Mouse (Mus musculus): ENCODE measurements at regions not wholly inside any gene's neighbourhood (a gene's known extent, or its start where the extent isn't known, plus 50 kb on each side); places are given as distances from the start of the nearest gene placed in this dataset.

GRCm38 (mm10) chr10:99575294-99575693 lies 184.2 kb downstream of the Csl start:
- H3K9me3 ChIP-seq (replicated peaks; ENCODE audit: insufficient read depth, low read length) = no peaks in the 10 kb centered on the region
- no peak for DNase-seq (ENCODE audit: low read depth, low spot score)
- TF ChIP-seq MXI1 (IDR thresholded peaks at IDR 0.05; ENCODE audit: low read depth, low read length) = no peak
- no peak for TF ChIP-seq TAL1 (IDR thresholded peaks at IDR 0.05; ENCODE audit: low read length)
- TF ChIP-seq MYB (IDR thresholded peaks at IDR 0.05; ENCODE audit: low read depth, low read length) = no peak
- no peak for TF ChIP-seq USF2 (IDR thresholded peaks at IDR 0.05; ENCODE audit: borderline replicate concordance in 1 of 2, insufficient read depth in 1 of 2, low read depth in 1 of 2, low read length in 2 of 2)
- no peak for TF ChIP-seq CHD1 (IDR thresholded peaks at IDR 0.05; ENCODE audit: low read depth, low read length)
- TF ChIP-seq MAFK (IDR thresholded peaks at IDR 0.05; ENCODE audit: borderline replicate concordance, low read depth, low read length) = no peak
- TF ChIP-seq UBTF (IDR thresholded peaks at IDR 0.05; ENCODE audit: borderline replicate concordance, insufficient read depth, low read depth, low read length) = no peak
- no peak for TF ChIP-seq GABPA (IDR thresholded peaks at IDR 0.05; ENCODE audit: low read depth, low read length)
- no peak for TF ChIP-seq GATA1 (IDR thresholded peaks at IDR 0.05; ENCODE audit: low read depth, low read length)
- TF ChIP-seq MAZ (IDR thresholded peaks at IDR 0.05; ENCODE audit: low read depth, low read length) = no peak
- no peak for TF ChIP-seq POLR2AphosphoS5 (IDR thresholded peaks at IDR 0.05; ENCODE audit: borderline replicate concordance, low read depth, low read length)
- no peak for TF ChIP-seq ZC3H11A (IDR thresholded peaks at IDR 0.05; ENCODE audit: low read depth, low read length)
- no peak for TF ChIP-seq MAX (IDR thresholded peaks at IDR 0.05; ENCODE audit: low read length)

DNA sequence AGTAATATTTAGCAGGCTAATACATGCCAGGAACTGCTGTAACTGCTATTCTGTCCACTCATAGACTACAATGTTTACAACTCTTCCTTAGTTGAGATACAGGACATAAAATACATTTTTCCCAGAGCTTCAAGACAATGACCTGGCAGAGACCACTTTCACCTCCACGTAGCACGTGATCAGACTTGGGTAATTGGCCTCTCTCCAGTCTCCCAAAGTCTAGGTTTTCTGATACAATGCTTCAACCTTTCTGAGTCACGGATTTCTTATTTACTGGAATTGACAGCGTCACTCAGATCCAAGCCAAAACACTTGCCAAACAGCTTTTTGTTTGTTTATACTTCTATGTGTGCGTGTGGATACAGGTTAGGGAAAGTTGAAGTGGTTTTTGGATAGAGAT lies 183.2 kb downstream of the Csl start:
- H3K9ac ChIP-seq (ENCODE audit: control insufficient read depth, low read depth, low read length, poor library complexity, severe bottlenecking) = no peak overlapping the region
- no peaks in the 10 kb centered on the region for H3K4me1 ChIP-seq (ENCODE audit: control insufficient read depth in 1 of 2, insufficient read depth in 2 of 2, low read length in 2 of 2)
- no peak overlapping the region for H3K27ac ChIP-seq (ENCODE audit: control insufficient read depth, low read depth, low read length)
- no peaks in the 10 kb centered on the region; a peak in 1 of 4 replicates for H3K27me3 ChIP-seq (ENCODE audit: control insufficient read depth in 1 of 2, insufficient read depth in 2 of 2, low read length in 2 of 2)
- no peaks in the 10 kb centered on the region for H3K9me3 ChIP-seq (replicated peaks; ENCODE audit: insufficient read depth, low read length)
- TF ChIP-seq MYC (IDR thresholded peaks at IDR 0.05; ENCODE audit: low read depth, low read length) (no peak), POLR2AphosphoS5 (IDR thresholded peaks at IDR 0.05; ENCODE audit: borderline replicate concordance, low read depth, low read length) (no peak), SIN3A (IDR thresholded peaks at IDR 0.05; ENCODE audit: low read length) (no peak), TCF12 (IDR thresholded peaks at IDR 0.05; ENCODE audit: low read depth, low read length) (no peak), CTCF (IDR thresholded peaks at IDR 0.05 in 2 of 3, conservative IDR thresholded peaks at IDR 0.05 in 1 of 3; ENCODE audit: control insufficient read depth in 1 of 3, insufficient read depth in 1 of 3, low read depth in 2 of 3, low read length in 3 of 3, poor library complexity in 1 of 3, severe bottlenecking in 1 of 3) (no peak), EP300 (IDR thresholded peaks at IDR 0.05; ENCODE audit: low read depth in 1 of 2, low read length in 2 of 2) (no peak), BHLHE40 (IDR thresholded peaks at IDR 0.05; ENCODE audit: borderline replicate concordance, low read depth, low read length) (no peak), USF2 (IDR thresholded peaks at IDR 0.05; ENCODE audit: borderline replicate concordance in 1 of 2, insufficient read depth in 1 of 2, low read depth in 1 of 2, low read length in 2 of 2) (no peak), USF1 (IDR thresholded peaks at IDR 0.05; ENCODE audit: low read depth, low read length) (no peak), GABPA (IDR thresholded peaks at IDR 0.05; ENCODE audit: low read depth, low read length) (no peak), MAFK (IDR thresholded peaks at IDR 0.05; ENCODE audit: borderline replicate concordance, low read depth, low read length) (no peak), HCFC1 (IDR thresholded peaks at IDR 0.05; ENCODE audit: low read depth, low read length) (no peak), E2F4 (IDR thresholded peaks at IDR 0.05; ENCODE audit: borderline replicate concordance, low read depth, low read length) (no peak), JUND (IDR thresholded peaks at IDR 0.05; ENCODE audit: low read depth, low read length) (no peak), KAT2A (conservative IDR thresholded peaks at IDR 0.05; ENCODE audit: low read depth, low read length) (no peak)
- H3K4me3 ChIP-seq (ENCODE audit: control insufficient read depth in 1 of 2, insufficient read depth in 1 of 2, low read depth in 2 of 2, low read length in 2 of 2) = no peak overlapping the region
- DNase-seq (ENCODE audit: low read depth, low spot score) = no peak
- no peaks in the 10 kb centered on the region for H3K79me2 ChIP-seq (ENCODE audit: control insufficient read depth, insufficient read depth, low read length, poor library complexity)
- no peaks in the 10 kb centered on the region for H3K36me3 ChIP-seq (ENCODE audit: control insufficient read depth in 1 of 2, insufficient read depth in 2 of 2, low read length in 2 of 2)

More at GRCm38 (mm10) chr10:99575294-99575693, 184.2 kb downstream of the Csl start:
- no peak overlapping the region for H3K27ac ChIP-seq (ENCODE audit: control insufficient read depth, low read depth, low read length)
- no peak overlapping the region for H3K4me3 ChIP-seq (ENCODE audit: control insufficient read depth in 1 of 2, insufficient read depth in 1 of 2, low read depth in 2 of 2, low read length in 2 of 2)
- H3K4me1 ChIP-seq (ENCODE audit: control insufficient read depth in 1 of 2, insufficient read depth in 2 of 2, low read length in 2 of 2) = no peaks in the 10 kb centered on the region
- no peak overlapping the region for H3K9ac ChIP-seq (ENCODE audit: control insufficient read depth, low read depth, low read length, poor library complexity, severe bottlenecking)
- H3K36me3 ChIP-seq (ENCODE audit: control insufficient read depth in 1 of 2, insufficient read depth in 2 of 2, low read length in 2 of 2) = no peaks in the 10 kb centered on the region
- no peaks in the 10 kb centered on the region for H3K79me2 ChIP-seq (ENCODE audit: control insufficient read depth, insufficient read depth, low read length, poor library complexity)
- H3K27me3 ChIP-seq (ENCODE audit: control insufficient read depth in 1 of 2, insufficient read depth in 2 of 2, low read length in 2 of 2) = no peaks in the 10 kb centered on the region; a peak in 1 of 4 replicates

All from MEL (cell line).